Mouse (Mus musculus) cerebellum, adult 9-10 months (tissue): Measurements from ENCODE around the gene Psap.

ENCODE experiments used
- DNase-seq: peaks from one replicate; pipeline ENCODE4 v3.0.0; 2022

Psap gene

DNA sequence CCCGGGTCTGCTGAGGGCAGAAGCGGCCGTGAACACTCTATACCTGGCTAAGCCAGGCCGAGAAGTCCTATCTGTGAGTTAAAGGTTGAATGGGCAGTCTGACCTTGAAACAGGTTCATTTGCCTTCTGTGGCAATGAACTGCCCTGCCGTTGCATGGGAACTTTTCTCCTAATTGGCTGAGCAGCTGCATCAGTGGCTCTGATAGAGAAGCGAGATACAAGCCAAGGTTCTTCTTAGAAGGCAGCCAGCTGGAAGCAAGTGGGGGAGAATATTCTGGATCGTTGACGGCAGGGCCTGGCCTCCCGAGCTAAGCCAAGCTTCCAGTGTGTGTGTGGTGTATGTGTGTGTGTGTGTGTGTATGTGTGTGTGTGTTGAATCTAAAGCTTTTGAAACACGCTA, 12.2 kb upstream of the Psap start:
- DNase-seq, result no peak

- DNase-seq, result no peak
Observed at GRCm38 (mm10) chr10:60266842-60267401, 10.5 kb upstream of the Psap start.

GRCm38 (mm10) chr10:60268738-60269137, 8.7 kb upstream of the Psap start:
- no peak for DNase-seq

DNA sequence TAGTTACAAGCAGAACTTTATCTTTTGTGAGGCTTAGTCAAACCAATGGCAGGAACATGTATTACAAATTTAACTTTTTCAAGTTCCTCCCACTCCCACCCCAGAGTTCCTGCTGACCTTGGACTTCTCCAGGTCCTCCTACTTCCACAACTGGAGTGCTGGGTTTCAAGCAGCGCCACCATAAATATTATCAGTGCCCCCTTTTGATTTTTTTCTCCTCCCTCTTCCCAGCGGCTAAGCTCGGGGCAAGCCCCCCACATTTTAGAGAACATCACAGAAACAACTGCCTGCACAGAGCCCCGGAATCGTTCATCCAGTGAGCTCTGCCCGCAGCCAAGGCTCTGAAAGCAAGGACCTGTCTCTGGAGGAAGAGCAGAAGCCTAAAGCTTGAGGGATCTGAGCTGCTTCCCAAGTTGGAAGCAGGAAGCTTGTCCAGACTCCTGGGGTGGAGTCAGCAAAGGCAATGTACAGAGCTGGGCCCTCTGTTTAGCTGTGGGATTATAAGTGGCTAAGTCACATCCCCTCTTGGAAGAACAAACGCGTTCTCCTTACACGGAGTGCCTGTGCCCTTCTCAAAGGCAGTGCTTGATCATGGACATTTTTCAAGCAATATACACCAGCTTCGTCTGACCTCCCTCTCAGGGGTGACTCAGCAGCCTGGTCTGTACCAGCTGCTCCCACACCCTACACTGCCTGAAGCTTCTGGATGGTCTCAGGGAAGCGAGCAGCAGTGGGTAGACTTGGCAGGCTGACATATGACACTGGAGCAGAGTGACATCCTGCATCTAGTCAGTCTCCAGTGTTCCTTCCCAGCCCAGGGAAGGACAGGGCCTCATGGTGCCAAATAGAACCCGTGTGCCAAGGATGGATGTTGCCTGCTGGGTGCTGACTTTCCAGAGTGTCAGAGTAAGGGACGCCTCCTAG, 8.0 kb upstream of the Psap start:
- no peak for DNase-seq

DNA sequence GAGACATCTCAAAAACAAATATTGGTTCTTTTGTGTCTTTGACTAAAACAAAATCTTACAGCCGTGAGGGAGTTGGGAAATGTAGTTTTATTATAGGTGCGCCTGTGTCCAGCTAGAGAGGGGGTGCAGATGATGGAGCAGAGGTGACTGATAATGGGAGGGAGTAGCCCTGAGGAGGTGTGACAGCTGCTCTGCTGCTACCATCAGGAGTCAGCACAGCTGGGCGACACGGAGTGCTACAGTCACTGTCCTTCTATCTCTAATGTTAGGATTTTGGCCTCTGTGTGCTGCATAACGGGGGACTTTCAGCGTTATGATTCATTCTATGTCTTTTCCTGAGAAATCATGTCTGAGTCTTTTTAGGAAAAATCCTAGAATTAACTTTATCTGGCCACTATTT, 6.4 kb upstream of the Psap start:
- DNase-seq, result no peak

GRCm38 (mm10) chr10:60272241-60272640, 5.2 kb upstream of the Psap start:
- DNase-seq, result no peak

GRCm38 (mm10) chr10:60273382-60273781, 4.0 kb upstream of the Psap start:
- DNase-seq, result no peak

GRCm38 (mm10) chr10:60278006-60278399, 576 bp downstream of the Psap start:
- no peak for DNase-seq

- no peak for DNase-seq
Observed at GRCm38 (mm10) chr10:60278786-60279185, 1.4 kb downstream of the Psap start.

DNA sequence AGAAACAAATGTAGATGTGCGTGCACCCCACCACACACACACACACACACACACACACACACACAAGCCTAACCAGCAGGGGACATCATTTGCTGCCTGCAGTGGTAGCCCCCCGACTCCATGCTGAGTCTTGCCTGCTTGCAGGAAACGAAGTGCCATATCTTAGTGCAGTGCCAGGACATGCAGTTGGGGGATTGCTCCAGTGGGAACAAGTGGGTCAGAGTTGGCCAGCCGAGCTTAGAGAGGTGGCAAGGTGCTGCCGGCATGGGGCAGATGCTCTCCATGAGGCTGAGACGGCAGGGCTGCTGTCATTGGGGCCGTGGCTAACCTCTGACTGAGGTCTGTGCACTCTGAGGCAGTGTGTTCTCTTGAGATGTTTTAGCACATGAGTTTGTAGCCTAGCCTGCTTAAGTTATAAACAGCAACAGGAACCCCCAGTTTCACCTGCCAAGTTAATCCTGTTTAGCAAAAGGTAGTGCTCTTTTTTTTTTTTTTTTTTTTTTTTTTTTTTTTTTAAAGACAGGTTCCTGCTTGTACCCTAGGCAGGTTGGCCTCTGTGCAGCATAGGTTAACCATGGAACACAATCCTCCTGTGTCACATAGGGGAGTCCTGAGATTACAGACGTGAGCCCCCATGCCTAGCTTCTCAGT, 2.0 kb downstream of the Psap start:
- no peak for DNase-seq

DNA sequence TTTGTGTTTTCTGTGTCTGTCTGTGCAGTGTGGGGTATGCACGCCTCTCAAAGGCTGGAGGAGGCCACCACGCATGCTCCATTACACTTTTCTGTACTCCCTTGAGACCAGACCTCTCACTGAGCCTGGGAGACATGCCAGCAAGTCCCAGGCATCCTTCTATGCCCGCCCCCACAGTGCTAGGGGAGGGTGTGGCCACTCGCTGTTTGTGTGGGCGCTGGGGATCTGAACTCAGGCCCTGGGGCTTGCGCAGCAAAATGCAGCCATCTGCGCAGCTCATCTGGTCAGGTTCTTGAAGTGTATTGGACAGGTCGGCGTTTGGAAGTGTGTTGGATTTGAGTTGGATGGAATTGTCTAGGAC, 2.5 kb downstream of the Psap start:
- no peak for DNase-seq

- no peak for DNase-seq
Observed at GRCm38 (mm10) chr10:60280353-60280752, 2.9 kb downstream of the Psap start.

DNA sequence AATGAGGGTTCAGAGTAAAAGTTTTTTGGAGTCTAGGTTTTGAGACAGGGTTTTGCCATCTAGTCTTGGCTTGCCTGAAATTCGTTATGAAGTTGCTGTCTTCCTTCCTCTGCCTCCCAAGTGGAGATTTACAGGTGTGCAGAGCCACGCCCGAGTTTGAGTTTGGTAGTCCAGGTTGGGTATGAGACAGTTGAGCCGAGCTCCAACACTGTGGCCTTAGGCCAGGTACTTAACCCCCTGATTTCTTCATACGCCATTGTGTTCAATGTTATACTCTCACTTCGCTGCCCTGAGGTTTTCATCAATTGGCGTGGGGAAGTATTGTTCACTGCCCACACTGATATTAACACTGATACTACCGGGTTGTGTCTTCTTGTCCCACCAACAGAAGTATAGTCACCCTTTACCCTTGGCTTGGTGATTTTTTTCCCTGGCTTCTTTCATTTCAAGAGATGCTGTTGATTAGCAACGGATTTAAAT, 4.2 kb downstream of the Psap start:
- DNase-seq, result no peak

GRCm38 (mm10) chr10:60282116-60283014, 4.9 kb downstream of the Psap start:
- DNase-seq, result no peak

- no peak for DNase-seq
Observed at GRCm38 (mm10) chr10:60284248-60284647, 6.8 kb downstream of the Psap start.

- no peak for DNase-seq
Observed at GRCm38 (mm10) chr10:60284676-60285111, 7.3 kb downstream of the Psap start.

DNA sequence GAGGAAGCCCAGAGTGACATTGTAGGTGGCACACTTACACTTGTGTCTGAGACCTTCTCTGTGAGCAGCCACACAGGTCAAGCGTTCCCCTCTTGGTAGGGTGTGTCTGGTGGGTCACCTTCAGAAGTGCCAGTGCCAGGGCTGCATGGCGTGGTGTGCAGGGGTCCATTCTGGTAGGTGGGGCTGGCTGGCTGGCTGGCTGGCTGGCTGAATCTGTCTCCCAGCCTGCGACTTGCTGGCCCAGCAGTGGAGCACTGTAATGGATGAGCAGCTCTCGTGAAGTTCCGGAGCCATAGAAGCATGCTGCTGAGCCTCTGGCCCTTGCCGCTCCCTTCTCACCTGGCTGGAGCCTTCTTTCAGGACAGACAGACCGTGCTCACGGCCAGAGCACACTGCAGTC, 7.8 kb downstream of the Psap start:
- DNase-seq, result no peak

DNA sequence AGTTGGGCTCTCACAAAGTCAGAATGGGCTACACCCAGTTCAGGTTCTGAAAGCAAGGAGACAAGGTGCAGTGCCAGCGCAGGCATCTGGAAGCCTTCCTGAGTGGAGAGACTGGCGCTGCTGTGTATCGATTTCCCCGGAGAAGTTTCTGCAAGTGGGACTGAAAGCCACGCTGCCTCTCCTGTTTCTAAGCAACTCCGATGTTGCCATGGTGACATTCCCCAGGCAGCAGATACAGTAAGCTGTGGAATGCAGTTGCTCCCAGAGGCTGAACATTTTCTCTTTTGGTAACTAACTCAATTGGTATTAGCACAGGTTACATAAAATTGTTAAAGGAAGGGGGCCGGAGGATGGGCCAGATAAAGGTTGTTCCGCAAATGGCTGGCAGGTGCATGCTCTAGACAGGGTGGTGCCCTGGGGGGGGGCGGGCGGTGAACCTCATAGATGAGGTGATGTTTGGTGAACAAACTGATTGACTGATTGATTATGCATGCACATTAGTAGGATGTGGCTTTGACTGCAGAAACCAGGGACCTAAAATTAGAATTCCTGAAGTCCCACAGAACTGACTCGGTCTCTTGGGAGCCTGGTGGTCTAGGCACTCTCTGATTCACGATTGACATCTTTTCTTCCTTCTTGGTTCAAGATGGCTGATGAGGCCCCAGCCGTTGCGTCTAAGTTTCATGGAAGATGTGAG, 8.4 kb downstream of the Psap start:
- DNase-seq, result no peak

DNA sequence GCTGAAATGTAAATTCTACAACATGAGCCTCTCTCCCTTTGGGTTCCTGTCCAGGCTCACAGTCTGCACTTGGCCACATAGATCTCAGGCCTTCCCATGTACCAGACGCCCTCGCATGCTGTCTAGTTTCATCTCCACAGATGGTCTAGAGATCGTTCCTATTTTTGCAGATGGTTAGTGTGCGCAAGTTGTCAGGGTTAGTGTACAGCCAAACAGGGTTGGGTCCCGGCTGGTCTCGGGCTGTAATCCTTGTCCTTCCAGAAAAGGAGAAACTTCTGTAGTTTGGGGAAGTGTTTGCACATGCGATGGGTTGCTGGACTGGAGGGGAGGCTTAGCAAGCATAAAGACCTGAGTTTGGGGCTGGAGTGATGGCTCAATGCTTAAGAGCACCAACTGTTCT, 9.1 kb downstream of the Psap start:
- DNase-seq, result no peak

- no peak for DNase-seq
Observed at GRCm38 (mm10) chr10:60287161-60287560, 9.7 kb downstream of the Psap start.

GRCm38 (mm10) chr10:60287726-60288125, 10.3 kb downstream of the Psap start:
- no peak for DNase-seq

DNA sequence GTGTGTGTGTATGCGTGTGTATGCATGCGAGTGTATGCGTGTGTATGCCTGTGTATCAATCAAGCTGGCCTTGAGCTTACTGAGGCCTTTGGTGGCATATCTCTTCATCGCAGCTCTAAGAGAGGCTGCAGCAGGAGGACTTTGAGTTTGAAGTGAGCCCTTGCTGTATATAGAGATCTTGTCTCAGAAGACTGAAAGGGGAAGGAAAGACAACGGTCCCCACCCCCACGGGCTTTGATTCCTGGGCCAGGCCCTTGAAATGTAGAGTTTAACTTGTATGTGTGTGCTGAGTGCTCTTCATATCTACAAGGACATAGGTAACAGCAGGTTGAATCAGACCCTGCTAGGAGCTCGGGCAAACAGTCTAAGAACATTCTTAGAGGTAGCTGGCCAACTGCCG, 11.8 kb downstream of the Psap start:
- DNase-seq, result no peak
